Mouse (Mus musculus) splenic B cell, adult 2 months (primary cell): ENCODE measurements around the gene Tas2r120.
"Not testable (repeated sequence)": the region's sequence is repeated elsewhere in the genome, so short reads cannot be mapped to it uniquely, and the experiment has no call there.

Experiments
- DNase-seq: peaks from one replicate; pipeline ENCODE4 v3.0.0-alpha.2; 2011; ENCODE audit warnings: low read depth, low spot score
- H3K27me3 ChIP-seq: 2 replicates; pipeline ENCODE4 v1.6.1; 2012; ENCODE audit warnings: mild to moderate bottlenecking, low read length, moderate library complexity, mixed read lengths; ENCODE audit not compliant: control insufficient read depth, poor library complexity, insufficient read depth, severe bottlenecking
- H3K36me3 ChIP-seq: 2 replicates; pipeline ENCODE4 v1.6.1; 2012; ENCODE audit warnings: mild to moderate bottlenecking, low read length, moderate library complexity, mixed read lengths; ENCODE audit not compliant: control insufficient read depth, poor library complexity, insufficient read depth, severe bottlenecking

The Tas2r120 gene

GRCm38 (mm10) chr6:132656653-132657052 is at the start of gene Tas2r120:
Tas2r120 (plus strand) TSS chr6:132656953.
- Histone ChIP-seq H3K36me3 (no peaks in the 10 kb centered on the region), H3K27me3 (no peaks in the 10 kb centered on the region)
- no peak for DNase-seq

DNA sequence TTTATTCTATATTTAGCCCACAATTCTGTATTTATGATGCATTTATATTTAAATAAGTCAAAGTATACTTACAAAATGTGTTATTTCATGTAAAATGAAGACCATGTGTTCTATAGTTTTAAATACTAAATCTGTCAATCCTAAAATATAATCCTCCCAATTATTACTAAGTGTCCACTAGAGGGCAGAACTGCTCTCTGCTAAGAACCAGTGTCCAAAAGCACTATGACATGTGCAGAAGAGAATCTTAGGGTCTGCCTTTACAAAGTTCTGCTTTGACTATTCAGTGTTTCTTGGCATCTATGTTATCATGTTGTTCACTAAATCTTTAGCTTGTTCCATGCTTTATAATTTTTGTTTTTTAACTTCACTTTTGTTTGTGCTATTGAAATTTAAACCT is 7.4 kb upstream of the Tas2r120 start:
- no peaks in the 10 kb centered on the region for H3K36me3 ChIP-seq
- DNase-seq: peak; percentile 0
- H3K27me3 ChIP-seq: no peaks in the 10 kb centered on the region

DNA sequence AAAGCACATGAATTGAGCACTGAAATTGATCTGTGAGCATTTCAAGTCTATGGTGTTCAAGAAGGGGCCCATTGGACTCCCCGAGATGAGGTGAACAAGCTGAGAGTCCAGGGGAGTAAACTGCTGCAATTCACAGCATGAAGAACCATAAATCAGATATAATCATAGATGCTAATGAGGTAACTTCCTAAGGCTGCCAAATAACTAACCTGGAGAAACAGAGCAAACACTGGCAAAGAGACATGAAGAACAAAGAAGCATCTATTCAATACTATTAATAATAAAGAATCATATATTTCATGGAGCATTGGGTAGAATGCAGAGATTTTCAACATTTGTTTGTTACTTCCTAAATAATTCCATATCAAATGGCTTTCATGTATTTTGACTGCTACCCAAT is 5.3 kb upstream of the Tas2r120 start, which contains the start of gene A630073D07Rik:
Gene A630073D07Rik, minus strand, starts transcription at position 101 of the 400 bp plus-strand sequence.
- no peaks in the 10 kb centered on the region for H3K36me3 ChIP-seq
- DNase-seq: no peak
- H3K27me3 ChIP-seq: no peaks in the 10 kb centered on the region

DNA sequence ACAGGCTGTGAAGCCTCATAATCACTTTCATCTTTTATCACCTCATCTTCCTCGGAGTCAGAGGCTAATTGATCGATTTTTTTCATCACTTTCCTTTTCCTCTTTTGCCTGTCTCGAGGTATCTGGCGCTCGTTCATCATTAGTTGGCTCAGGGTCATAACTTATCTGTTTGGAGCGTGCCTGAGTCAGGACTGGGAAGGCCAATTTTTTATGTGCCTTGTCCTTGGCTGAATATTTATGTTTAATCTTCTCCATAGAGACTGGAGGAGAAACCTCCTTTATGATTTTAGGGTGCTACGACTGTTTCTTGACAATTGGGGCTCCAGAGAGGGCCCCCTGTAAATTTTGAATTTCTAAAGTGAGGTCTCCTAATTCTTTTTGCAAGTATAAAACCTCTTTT is 34.8 kb downstream of the Tas2r120 start:
- not testable (repeated sequence) for H3K27me3 ChIP-seq, DNase-seq

DNA sequence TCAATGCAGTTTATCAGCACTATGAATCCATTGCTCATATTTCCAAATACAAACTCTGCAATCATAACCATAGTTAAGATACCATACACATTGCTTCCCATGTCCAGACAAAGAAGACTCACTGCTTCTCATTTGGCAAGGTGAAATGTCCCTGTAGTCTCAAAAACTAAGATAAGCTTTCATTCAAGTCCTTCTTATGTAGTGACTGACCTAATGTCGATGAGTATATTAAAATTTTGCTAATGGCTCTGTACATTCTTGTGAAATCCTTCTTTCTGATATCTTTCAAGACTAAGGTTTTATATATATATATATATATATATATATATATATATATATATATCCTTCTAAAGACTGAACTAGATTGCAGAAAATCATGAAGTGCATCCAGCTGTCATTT is 44.2 kb downstream of the Tas2r120 start, which contains the start of gene Tas2r121:
Gene Tas2r121, minus strand, starts transcription at position 101 of the 400 bp plus-strand sequence.
- no peaks in the 10 kb centered on the region for H3K27me3 ChIP-seq
- DNase-seq: no peak

More for the DNA sequence above, 34.8 kb downstream of the Tas2r120 start:
- H3K36me3 ChIP-seq: not testable (repeated sequence)

More for the DNA sequence above, 44.2 kb downstream of the Tas2r120 start, which contains the start of gene Tas2r121:
- H3K36me3 ChIP-seq: no peaks in the 10 kb centered on the region
